Mouse (Mus musculus): Measurements from ENCODE around the gene Dppa1. TPM values are rescaled to one million over a fixed set of nuclear protein-coding genes. Genes with fewer than 3 reads are reported as not detected.

Dppa1 gene
- polyA plus RNA-seq, 1 experiment from 2014 or later, result not detected

DNA sequence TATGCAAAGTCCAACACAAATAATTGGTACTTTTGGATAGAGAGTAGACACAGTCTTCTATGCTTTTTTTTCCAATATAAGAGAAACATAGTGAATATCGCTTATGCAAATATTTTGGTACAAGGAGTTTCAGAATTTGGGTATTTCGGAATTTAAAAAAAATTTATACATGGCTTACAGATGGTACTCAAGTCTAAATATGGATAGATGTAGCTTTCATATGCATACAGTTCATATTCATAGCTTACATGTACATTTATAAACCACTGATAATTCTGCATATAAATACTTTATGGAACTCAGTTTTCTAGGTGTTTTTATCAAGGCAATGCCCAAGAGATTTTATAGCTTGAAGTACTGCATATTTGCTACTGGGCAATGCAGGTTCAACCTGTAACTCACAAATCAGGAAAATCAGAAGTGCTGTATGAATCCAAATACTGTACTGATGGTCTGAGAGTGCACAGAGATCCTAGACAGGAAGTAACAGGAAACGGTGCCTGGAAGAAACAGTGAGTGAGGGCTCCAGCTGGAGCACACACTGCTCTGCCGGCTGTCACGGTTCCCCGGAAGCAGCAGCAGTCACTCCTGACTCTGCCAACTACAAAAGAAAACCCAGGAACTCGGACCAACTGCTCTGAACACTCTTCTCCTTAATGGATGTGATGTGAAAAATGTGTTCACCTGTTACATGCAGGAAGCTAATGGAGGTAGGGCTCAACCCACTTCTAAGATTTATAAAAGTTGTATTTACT lies 8.5 kb downstream of the Dppa1 start:
- H3K4me1 ChIP-seq (replicated peaks), result no peaks in the 10 kb centered on the region
- no peaks in the 10 kb centered on the region for H3K9me3 ChIP-seq
- H3K36me3 ChIP-seq, result no peaks in the 10 kb centered on the region
- H3K4me2 ChIP-seq, result no peak overlapping the region
- H3K4me3 ChIP-seq (replicated peaks), result no peak overlapping the region
- no peaks in the 10 kb centered on the region for H3K27me3 ChIP-seq
- no peak overlapping the region for H3K27ac ChIP-seq
- no peak overlapping the region for H3K9ac ChIP-seq (replicated peaks)
- 68% methylated on average over 7 of the region's 7 CpGs for WGBS
- ATAC-seq (ENCODE audit: insufficient number of reproducible peaks, insufficient read depth, low FRiP score, low TSS enrichment, low read depth), result no peak

DNA sequence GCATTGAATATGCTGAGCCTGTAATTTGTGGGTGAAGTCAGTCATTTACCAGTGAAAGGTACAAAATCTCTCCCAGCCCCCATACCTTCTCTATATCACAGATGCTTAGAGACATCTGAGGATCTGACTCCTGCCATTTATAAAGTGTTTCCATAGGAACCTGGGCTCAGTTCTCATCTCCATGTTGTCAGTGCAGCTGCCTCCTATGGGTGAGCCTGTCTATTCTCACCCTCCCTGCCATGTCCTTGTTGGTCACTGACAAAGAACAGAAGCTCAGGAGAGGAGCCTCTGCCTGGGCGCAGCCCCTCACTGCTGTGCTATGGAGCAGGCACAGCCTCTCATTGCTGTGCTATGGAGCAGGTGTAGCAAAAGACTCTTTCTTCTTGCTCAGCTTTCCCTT lies 9.1 kb downstream of the Dppa1 start:
- 91% methylated on average over 1 of the region's 1 CpGs for WGBS
- Histone ChIP-seq H3K27ac (no peak overlapping the region), H3K9me3 (no peaks in the 10 kb centered on the region), H3K27me3 (no peaks in the 10 kb centered on the region), H3K9ac (replicated peaks) (no peak overlapping the region), H3K36me3 (no peaks in the 10 kb centered on the region), H3K4me1 (replicated peaks) (no peaks in the 10 kb centered on the region), H3K4me2 (no peak overlapping the region), H3K4me3 (replicated peaks) (no peak overlapping the region)
- no peak for ATAC-seq (ENCODE audit: insufficient number of reproducible peaks, insufficient read depth, low FRiP score, low TSS enrichment, low read depth)

DNA sequence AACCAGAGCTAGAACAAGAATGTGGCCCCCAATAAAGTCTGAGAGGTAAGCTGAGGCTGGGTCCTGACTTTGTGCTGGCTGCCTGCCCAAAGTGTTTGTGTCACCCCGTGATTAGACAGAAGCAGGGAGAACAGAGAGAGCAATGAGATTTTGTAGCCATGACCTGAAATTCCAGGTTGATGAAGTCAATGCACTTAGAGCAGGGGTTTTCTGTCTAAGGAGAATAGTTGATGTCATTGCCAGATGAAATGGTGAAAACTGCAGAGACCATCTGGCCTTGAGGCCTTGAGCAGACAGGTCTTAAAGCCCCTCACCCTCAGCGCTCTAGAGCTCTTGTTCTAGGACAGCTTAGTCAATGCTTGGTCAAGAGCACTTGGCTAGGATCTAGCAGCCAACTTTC lies 36.6 kb downstream of the Dppa1 start:
- H3K9ac ChIP-seq (replicated peaks), result no peak overlapping the region
- 84% methylated on average over 2 of the region's 2 CpGs for WGBS
- H3K36me3 ChIP-seq, result no peaks in the 10 kb centered on the region
- no peak for ATAC-seq (ENCODE audit: insufficient number of reproducible peaks, insufficient read depth, low FRiP score, low TSS enrichment, low read depth)
- no peaks in the 10 kb centered on the region for H3K9me3 ChIP-seq
- no peak overlapping the region for H3K4me3 ChIP-seq (replicated peaks)
- H3K27me3 ChIP-seq, result no peaks in the 10 kb centered on the region
- H3K4me1 ChIP-seq (replicated peaks), result no peaks in the 10 kb centered on the region
- H3K4me2 ChIP-seq, result no peak overlapping the region
- no peak overlapping the region for H3K27ac ChIP-seq

DNA sequence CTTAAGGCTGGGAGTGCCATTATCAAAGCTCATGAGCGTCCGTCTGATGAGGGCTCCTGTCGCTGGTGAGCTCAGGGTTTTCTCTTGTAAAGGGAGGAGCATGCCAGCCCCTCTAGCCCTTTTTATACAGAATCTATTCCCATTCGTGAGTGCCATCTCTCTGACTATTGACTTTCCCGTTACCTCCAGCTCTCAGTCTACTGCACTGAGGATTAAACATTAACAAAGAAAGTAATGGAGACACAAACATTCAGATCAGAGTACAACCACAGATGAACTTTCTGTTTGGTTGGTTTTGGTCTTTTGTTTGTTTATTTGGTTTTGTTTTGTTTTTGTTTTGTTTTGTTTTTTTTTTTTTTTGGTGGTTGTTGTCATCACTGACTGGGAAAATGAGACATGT lies 46.3 kb downstream of the Dppa1 start:
- 85% methylated on average over 5 of the region's 5 CpGs for WGBS
- no peaks in the 10 kb centered on the region for H3K27me3 ChIP-seq

DNA sequence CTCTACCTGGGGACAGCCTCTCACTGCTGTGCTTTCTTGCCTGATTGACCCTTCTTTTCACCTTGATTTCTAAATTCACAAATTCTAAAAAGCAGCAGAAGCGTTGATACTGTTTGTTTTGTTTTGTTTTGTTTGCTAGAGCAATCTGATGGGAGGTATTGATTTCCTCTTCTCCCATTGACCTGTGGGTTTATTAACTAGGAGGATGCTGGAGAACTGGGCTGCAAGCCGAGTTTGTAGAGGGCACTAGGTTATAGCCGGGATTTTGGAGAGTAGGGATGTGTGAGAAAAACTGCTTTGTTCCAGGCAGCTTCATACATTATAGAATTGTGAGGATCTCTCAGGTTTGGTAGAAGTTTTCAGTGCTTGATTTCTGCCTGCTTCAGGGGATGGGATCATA lies 48.6 kb downstream of the Dppa1 start:
- no peak for ATAC-seq (ENCODE audit: insufficient number of reproducible peaks, insufficient read depth, low FRiP score, low TSS enrichment, low read depth)

More for the DNA sequence above, 46.3 kb downstream of the Dppa1 start:
- ATAC-seq (ENCODE audit: insufficient number of reproducible peaks, insufficient read depth, low FRiP score, low TSS enrichment, low read depth), result no peak
- Histone ChIP-seq H3K9ac (replicated peaks) (no peak overlapping the region), H3K4me3 (replicated peaks) (no peak overlapping the region), H3K36me3 (no peaks in the 10 kb centered on the region), H3K4me1 (replicated peaks) (no peaks in the 10 kb centered on the region), H3K4me2 (no peak overlapping the region), H3K9me3 (no peaks in the 10 kb centered on the region), H3K27ac (no peak overlapping the region)

DNA sequence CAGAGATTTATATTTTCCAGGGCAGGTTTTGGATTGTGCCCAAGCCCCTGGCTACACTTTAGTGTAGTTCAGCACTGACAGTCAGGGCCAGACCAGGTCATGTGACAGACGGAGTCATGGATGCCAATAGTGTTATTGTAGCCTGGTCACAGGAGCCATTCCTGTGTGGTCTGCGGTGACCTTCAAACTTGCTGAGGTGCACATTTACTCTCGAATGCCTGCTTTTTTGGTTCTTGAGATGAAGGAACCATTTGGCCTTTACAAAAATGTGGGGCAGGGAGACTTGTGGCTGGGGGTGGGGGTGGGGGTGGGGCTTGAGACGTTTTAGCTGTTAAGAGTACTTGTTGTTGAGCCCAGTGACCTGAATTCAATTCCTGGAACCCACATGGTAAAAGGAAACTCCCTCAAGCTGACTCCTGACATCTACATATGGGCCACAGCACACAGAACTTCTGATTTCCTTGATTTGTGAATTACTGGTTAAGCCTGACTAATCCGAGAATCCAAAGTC lies 50.2 kb downstream of the Dppa1 start:
- Histone ChIP-seq H3K36me3 (no peaks in the 10 kb centered on the region), H3K9ac (replicated peaks) (no peak overlapping the region), H3K4me3 (replicated peaks) (no peak overlapping the region), H3K9me3 (no peaks in the 10 kb centered on the region), H3K27me3 (no peaks in the 10 kb centered on the region), H3K4me1 (replicated peaks) (no peaks in the 10 kb centered on the region), H3K27ac (0 out of 2 replicates have a peak overlapping the region, but pooled peaks have one; percentile 30), H3K4me2 (no peak overlapping the region)
- WGBS, result 56% methylated on average over 5 of the region's 5 CpGs
- no peak; the same call in 1 of the 2 replicates for ATAC-seq (ENCODE audit: insufficient number of reproducible peaks, insufficient read depth, low FRiP score, low TSS enrichment, low read depth)

More for the DNA sequence above, 48.6 kb downstream of the Dppa1 start:
- Histone ChIP-seq H3K4me1 (replicated peaks) (no peaks in the 10 kb centered on the region), H3K4me3 (replicated peaks) (no peak overlapping the region), H3K27ac (no peak overlapping the region), H3K36me3 (no peaks in the 10 kb centered on the region), H3K4me2 (no peak overlapping the region), H3K27me3 (no peaks in the 10 kb centered on the region), H3K9ac (replicated peaks) (no peak overlapping the region), H3K9me3 (no peaks in the 10 kb centered on the region)
- 77% methylated on average over 3 of the region's 3 CpGs for WGBS

DNA sequence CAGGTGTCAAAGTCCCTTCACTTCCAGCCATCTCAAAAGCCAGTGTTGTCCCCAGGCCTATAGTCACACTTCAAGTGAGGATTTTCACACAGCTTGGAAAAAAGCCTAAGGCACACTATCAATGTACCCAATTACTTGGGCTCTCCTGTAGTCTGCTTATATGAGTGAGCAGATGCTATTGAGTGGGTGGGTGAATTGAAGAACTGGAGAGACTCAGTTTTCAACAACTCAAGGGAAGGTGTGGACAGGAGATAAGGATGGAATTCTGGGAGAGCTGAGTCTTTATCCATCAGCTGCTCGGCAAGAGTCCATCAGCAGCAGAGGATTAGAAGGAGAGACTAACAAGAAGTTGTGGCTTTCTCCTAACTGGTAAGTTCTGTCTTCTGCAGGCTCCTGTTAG lies 57.7 kb downstream of the Dppa1 start, which contains the start of gene BC053393:
BC053393 (plus strand) TSS at position 210 of the 400 bp plus-strand sequence.
- no peak for ATAC-seq (ENCODE audit: insufficient number of reproducible peaks, insufficient read depth, low FRiP score, low TSS enrichment, low read depth)
- Histone ChIP-seq H3K27me3 (no peaks in the 10 kb centered on the region), H3K27ac (no peak within 1 kb of the TSS), H3K36me3 (no peaks in the 10 kb centered on the region), H3K4me2 (no peak within 1 kb of the TSS), H3K4me3 (replicated peaks) (no peak within 1 kb of the TSS), H3K9ac (replicated peaks) (no peak within 1 kb of the TSS), H3K4me1 (replicated peaks) (no peaks in the 10 kb centered on the region), H3K9me3 (no peaks in the 10 kb centered on the region)
- WGBS, result 67% methylated on average over 1 of the region's 1 CpGs

DNA sequence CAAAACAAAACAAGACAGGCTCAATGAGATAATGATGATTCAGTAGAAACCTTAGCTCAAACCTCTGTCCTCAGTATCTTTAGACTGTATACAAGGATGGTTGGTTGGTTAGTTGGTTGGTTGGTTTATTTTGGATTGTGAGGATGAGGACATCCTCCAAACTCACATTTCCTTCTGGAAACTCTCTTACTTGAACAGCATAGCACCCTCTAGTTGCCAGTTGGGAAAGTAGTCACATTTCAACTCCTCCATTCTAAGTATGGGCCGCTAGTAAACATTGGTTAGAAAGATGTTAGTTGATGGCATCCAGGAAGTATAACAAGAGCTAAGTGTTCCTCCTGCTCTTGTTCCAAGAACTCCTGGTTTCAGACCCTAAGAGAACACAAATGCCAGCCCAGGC lies 60.0 kb downstream of the Dppa1 start:
- H3K4me2 ChIP-seq, result no peak overlapping the region
- no peaks in the 10 kb centered on the region for H3K36me3 ChIP-seq
- no peaks in the 10 kb centered on the region for H3K4me1 ChIP-seq (replicated peaks)
- no peak overlapping the region for H3K27ac ChIP-seq
- no peaks in the 10 kb centered on the region for H3K27me3 ChIP-seq
- H3K9ac ChIP-seq (replicated peaks), result no peak overlapping the region
- no peak overlapping the region for H3K4me3 ChIP-seq (replicated peaks)
- no peaks in the 10 kb centered on the region for H3K9me3 ChIP-seq
- WGBS, result 79% methylated on average over 1 of the region's 1 CpGs
- no peak for ATAC-seq (ENCODE audit: insufficient number of reproducible peaks, insufficient read depth, low FRiP score, low TSS enrichment, low read depth)

DNA sequence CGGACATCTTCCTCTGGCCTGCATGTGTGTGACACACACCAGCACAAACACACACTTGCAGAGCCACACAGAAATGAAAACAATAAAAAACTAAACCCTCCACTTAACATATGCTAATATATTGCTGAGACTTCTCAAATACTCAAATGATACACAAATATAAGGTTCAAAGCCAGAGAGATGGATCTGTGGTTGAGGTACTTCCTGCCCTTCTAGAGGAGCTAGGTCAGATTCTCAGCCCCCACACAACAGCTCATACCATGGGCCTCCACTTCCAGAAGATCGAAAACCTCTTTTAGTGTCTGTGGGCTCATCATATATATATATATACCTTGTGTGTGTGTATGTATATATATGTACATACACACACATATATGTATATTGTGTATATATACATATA lies 63.1 kb downstream of the Dppa1 start:
- no peak overlapping the region for H3K4me2 ChIP-seq
- no peaks in the 10 kb centered on the region for H3K36me3 ChIP-seq
- H3K9ac ChIP-seq (replicated peaks), result no peak overlapping the region
- H3K4me1 ChIP-seq (replicated peaks), result no peaks in the 10 kb centered on the region
- H3K4me3 ChIP-seq (replicated peaks), result no peak overlapping the region
- no peaks in the 10 kb centered on the region for H3K27me3 ChIP-seq
- H3K9me3 ChIP-seq, result no peaks in the 10 kb centered on the region
- no peak overlapping the region for H3K27ac ChIP-seq
- ATAC-seq (ENCODE audit: insufficient number of reproducible peaks, insufficient read depth, low FRiP score, low TSS enrichment, low read depth), result no peak
- WGBS, result 92% methylated on average over 2 of the region's 2 CpGs

DNA sequence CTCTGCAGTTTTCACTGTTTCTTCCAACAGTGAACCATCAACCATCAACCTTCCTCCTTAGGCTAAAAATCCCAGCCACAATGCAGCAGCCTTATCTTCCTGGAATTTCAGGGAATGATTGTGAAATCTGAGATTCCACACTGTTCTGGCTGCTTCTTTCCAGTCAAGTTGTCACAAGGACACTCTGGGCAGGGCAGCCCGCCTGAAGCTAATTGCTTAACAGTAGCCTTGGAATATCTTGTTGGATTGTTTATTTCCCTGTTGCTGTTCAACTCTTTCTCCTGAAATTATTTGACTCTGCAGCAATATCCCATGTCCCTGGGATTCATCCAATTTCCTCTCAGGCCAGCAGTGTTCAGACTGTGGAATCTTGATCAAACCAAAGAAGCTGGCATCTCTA lies 64.4 kb downstream of the Dppa1 start:
- ATAC-seq (ENCODE audit: insufficient number of reproducible peaks, insufficient read depth, low FRiP score, low TSS enrichment, low read depth), result no peak
- no peaks in the 10 kb centered on the region for H3K27me3 ChIP-seq
- H3K36me3 ChIP-seq, result no peaks in the 10 kb centered on the region
- H3K4me2 ChIP-seq, result no peak overlapping the region
- no peak overlapping the region for H3K4me3 ChIP-seq (replicated peaks)
- H3K9ac ChIP-seq (replicated peaks), result no peak overlapping the region
- H3K27ac ChIP-seq, result no peak overlapping the region
- H3K4me1 ChIP-seq (replicated peaks), result no peaks in the 10 kb centered on the region
- H3K9me3 ChIP-seq, result no peaks in the 10 kb centered on the region
- 67% methylated on average over 1 of the region's 1 CpGs for whole genome bisulfite sequencing

DNA sequence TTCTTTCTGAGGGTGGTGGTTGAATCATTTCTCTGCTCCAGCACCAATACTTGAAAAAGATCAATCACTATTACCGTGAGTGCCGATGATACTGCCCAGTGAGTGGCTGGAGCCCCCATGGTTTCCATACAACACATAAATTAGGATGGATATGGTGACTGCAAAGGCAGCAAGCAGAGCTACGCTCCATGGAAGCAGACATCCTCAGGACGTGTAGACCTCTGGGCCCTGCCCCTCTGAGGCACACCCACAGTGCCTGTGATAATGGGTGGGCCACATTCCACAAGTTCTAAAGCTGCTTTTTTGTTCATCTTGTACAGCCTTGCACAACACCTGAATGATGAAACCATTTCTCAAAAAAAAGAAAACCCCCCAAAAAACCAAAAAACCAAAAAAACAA lies 68.0 kb downstream of the Dppa1 start:
- 78% methylated on average over 4 of the region's 4 CpGs for WGBS
- Histone ChIP-seq H3K27me3 (no peaks in the 10 kb centered on the region), H3K36me3 (no peaks in the 10 kb centered on the region), H3K9ac (replicated peaks) (no peak overlapping the region), H3K9me3 (no peaks in the 10 kb centered on the region), H3K4me3 (replicated peaks) (no peak overlapping the region), H3K4me2 (no peak overlapping the region), H3K27ac (no peak overlapping the region), H3K4me1 (replicated peaks) (no peaks in the 10 kb centered on the region)
- no peak for ATAC-seq (ENCODE audit: insufficient number of reproducible peaks, insufficient read depth, low FRiP score, low TSS enrichment, low read depth)
